Mouse (Mus musculus) urinary bladder, postnatal 36 days (tissue): ENCODE results near the gene AI661453.
"Not testable (repeated sequence)": the region's sequence is repeated elsewhere in the genome, so short reads cannot be mapped to it uniquely, and the experiment has no call there.

Experiments
- DNase-seq, 2 experiments: peaks; one replicate each; pipeline ENCODE4 v3.0.0; 2022; ENCODE audit warnings: low spot score in 2 of 2, mixed read lengths in 1 of 2

Gene AI661453

DNA sequence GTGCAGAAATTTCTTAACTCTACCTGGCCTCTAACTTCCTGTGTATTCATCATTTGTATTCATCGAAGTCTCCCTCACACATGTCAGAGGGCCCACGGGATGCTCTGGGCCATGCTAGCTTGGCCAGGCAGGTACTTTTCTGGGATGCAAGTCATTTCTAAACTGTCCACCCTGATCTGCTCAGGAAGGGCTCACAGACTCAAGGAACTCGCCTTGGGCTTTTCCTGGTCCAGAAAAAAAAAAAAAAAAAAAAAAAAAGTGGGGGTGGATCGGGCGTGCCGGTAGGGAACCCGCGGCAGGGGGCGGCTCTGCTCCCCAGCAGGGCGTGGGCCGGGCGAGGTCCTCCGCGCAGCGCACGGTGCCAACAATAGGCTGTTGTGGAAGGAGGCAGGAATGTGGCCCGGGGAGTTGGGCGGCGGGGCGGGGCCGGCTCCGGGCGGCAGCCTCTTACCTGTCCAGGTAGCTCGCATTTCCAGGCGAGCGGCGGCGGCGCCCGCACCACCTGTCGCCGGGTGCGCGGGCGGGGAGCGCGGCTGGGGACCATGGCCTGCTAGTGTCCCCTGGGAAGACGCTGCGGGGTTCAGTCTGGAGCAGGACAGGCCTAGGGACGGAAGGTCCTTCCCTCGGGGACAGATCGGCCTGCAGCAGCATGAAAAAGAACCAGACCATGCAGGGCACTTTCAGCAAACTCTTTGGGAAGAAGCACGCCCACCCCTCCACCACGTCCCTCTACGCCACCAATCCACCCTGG, at the start of gene AI661453:
TSS of gene AI661453 (plus strand) at position 460 of the 751 bp plus-strand sequence.
- DNase-seq: peak; percentile 74 to 83

GRCm38 (mm10) chr17:47386649-47387048, 49.8 kb upstream of the AI661453 start:
- DNase-seq: peak; percentile 43 to 53

DNA sequence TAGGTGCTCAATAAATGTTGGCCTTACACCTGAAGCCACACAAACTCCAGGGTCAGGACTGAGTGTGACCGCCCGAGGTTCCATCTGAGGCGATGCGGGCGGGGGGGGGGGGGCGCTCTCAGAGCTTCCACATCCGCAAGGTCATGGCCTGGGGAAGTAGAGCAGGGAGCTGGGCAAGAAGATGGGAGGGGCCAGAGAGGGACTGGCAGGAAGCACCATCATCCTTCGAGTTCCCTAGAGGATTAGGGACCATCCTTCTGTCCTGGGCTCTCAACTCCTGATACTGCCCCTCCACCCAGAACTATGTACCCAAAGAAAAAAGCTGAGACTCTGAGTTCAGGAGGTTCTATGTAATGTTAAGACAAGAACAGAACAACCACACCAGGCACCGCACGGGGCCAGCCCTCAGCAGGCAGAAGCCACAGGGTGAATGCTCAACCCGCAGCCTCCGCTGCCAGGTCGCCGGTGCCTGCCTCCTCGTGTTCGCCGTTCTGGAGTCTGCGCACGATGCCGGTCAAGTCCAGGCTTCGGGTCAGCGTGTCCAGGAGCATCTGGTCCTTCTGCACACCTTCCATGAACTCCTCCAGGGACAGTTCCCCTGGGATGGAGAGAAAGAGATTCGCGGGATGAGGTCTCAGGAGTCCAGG, 42.1 kb upstream of the AI661453 start:
- peak in 1 of 2 experiments; percentile 7 for DNase-seq

GRCm38 (mm10) chr17:47395376-47395913, 41.0 kb upstream of the AI661453 start:
- peak; percentile 56 to 72 for DNase-seq

DNA sequence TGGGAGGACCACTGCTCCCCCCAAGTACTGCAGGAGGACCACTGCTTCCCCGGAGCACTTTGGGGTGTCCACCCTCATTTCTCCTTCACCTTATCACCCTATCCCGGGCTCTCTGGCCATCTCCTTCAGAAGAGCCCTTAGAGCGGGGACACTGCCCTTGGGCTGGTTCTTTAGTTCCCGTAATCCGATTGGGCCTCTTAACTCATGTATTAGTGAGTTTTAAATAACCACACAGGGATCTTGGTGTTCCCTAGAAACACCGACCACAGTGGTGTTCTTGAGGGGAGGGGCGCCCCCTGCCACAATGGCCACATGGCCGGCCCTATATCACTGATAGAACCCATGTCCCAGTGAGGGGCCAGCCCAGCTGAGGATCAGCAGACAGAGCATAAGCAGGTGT, 37.3 kb upstream of the AI661453 start:
- no peak for DNase-seq

DNA sequence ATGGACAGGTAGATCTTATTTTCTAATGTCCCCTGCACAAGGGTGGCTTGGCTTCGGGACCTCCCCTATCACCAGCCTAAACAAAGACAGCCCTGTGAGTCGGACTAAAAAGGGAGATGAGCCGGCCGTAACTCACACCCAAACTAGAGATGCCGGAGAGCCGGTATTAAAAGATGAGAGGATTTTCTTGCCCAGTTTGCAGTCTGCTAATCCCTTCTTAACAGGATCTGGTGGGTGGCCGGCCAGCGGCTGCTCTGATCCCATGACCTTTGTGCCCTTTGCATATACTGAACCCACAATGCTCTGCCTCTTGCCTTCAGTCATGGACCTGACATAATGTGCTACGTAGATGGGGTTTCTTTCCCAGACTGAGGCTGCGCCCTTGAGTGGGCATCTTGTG, 36.0 kb upstream of the AI661453 start, which contains the start of gene Guca1a:
TSS of gene Guca1a (minus strand) at position 134 of the 400 bp plus-strand sequence.
- DNase-seq: no peak

DNA sequence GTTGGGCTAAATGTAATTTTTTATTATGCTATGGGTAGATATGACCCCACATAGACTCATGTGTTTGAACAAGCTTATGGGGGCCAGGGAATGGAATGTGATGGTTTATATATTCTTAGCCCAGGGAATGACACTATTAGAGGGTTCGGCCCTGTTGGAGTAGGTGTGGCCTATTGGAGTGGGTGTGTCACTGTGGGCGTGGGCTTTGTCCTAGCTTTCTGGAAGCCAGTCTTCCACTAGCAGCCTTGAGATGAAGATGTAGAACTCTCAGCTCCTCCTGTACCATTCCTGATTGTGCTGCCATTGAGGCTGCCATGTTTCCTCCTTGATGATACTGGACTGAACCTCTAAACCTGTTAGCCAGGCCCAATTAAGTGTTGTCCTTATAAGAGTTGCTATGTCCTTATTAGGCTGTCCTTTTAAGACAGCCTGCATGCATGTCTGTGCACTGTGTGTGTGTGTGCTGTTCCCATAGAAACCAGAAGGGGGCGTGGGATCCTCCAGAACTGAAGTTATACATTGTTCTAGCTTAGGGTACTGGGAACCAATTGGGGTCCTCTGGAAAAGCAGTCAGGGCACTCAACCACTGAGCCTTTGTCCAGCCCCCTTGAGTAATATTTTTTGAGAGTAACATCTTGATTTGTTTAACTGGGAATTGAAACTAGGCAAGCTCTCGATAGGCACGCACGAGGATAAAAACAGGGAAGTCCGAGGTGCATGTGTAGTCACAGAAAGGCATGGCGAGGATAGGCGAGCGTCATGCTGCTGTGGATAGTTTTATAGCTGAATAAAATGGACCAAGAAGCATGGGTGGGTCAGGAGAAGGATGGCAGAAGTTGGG, 28.5 kb upstream of the AI661453 start:
- no peak for DNase-seq

- DNase-seq: peak; percentile 62 to 69
These were observed 27.9 kb upstream of the AI661453 start for GRCm38 (mm10) chr17:47408558-47408898.

DNA sequence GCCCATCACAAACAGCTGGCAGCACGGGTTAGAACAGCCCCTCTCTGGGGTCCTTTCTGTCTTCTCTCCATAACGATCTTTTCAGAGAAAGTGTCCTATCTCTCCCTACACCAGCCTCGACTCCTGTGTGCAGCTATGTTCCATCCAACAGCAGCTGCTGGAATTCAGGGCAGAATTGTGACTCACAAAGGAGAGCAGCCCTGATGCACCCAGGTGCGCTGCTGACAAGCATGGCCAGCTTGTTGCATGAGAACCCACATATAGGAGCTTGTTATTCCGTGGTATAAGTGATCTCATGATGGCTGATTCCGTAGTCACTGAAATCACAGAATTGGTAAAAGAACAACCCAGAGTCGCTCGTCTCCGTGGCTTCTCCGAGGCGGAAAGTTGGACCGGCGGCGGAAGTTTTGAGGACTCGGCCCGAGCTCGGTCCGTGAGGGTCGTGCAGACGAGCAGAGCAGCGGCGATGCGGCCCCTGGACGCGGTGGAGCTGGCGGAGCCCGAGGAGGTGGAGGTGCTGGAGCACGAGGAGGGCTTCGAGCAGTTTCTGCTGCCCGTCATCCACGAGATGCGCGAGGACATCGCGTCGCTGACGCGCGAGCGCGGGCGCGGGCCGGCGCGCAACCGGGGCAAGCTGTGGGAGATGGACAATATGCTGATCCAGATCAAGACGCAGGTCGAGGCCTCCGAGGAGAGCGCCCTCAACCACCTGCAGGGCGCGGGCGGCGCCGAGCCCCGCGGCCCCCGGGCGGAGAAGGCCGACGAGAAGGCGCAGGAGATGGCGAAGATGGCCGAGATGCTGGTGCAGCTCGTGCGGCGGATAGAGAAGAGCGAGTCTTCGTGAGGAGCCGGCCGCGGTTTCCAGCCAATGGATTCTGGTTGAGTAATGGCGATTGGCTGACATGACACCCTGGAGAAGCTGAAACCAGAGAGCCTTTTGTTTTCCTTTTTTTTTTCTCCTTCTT, 26.2 kb upstream of the AI661453 start:
- DNase-seq: not testable (repeated sequence)

GRCm38 (mm10) chr17:47420195-47420594, 16.2 kb upstream of the AI661453 start:
- DNase-seq: no peak

GRCm38 (mm10) chr17:47421566-47421965, 14.8 kb upstream of the AI661453 start:
- DNase-seq: no peak

DNA sequence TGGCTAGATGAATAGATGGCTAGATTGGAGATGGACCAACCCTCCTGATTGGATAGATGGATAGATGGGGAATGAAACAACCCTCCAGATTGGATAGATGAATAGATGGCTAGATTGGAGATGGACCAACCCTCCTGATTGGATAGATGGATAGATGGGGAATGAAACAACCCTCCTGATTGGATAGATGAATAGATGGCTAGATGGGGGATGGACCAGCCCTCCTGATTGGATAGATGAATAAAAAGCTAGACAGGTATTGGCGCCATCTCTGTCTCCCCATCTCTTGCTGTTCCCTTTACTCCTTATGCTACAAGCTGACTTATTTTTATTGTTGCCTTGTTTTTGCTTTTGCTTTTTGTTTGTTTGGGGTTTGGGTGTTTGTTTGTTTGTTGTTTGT, 13.8 kb upstream of the AI661453 start:
- not testable (repeated sequence) for DNase-seq

- DNase-seq: no peak
These were observed 12.2 kb upstream of the AI661453 start for GRCm38 (mm10) chr17:47424186-47424585.

DNA sequence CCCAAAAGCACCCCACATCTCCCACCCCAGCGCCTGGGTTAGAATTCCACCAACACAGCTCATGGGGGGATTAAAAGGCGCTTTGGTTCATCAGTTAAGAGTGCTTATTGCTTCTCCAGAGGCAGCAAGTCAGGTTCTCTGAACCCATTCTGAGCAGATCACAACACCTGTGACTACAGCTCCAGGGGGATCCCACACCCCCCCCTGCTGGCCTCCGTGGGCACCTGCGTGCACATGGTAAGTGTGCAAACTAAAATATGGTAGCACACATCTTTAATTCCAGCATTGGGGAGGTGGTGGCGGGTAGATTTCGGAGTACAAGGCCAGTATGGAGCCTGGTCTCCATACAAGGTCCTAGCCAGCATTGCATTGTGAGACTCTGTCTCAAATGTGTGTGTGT, 9.1 kb upstream of the AI661453 start:
- DNase-seq: no peak

DNA sequence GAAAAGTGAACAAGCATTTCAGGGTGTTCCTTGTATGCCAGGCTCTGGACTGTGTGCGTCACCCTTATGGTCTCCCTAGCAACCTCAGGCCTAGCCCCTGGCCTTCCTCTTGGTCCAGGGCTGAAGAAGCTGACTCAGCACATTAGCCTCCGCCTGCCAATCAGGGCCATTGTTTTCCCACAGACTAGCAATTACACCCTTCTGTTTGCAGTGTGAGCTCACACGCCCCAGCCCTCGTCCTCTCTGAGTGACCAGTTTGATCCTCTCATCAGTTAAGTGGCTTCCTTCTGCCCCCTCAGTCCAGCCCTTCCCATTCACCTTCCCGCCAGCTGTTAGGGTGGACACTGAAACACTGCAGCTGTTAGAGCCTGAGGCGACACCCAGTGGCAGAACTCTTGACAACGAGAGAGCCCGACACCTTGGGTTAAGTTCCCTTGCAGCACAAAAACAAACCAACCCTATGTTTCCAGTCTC, 7.5 kb upstream of the AI661453 start:
- no peak for DNase-seq

DNA sequence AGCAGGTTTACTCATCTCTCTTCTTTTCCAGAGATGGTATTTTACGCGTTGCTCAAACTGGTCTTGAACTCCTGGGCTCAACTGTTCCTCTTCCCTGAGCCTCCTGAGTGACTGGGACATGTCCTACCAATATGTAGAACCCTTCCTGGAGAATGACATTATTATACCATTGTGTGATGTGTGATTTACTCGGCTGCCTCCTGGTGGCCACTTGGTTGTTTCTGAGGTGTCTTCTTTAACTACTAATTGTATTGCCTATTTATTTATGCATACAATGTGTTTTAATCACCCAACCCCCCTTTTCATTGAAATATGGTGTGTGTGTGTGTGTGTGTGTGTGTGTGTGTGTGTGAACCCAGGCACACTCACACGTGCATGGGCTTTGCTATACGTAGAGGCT, 5.6 kb upstream of the AI661453 start:
- DNase-seq: no peak

GRCm38 (mm10) chr17:47436907-47437547, 612 bp downstream of the AI661453 start, which contains the start of gene 1700001C19Rik:
TSS of gene 1700001C19Rik (minus strand) at chr17:47437376.
- DNase-seq: peak in 1 of 2 experiments; percentile 31

- peak in 1 of 2 experiments; percentile 28 for DNase-seq
These were observed 2.2 kb downstream of the AI661453 start for GRCm38 (mm10) chr17:47438611-47439010.

- DNase-seq: peak in 1 of 2 experiments; percentile 26
These were observed 3.1 kb downstream of the AI661453 start for GRCm38 (mm10) chr17:47439396-47440028.
